Mouse (Mus musculus) brown adipose tissue, adult 24 weeks (tissue): ENCODE measurements at regions not wholly inside any gene's neighbourhood (a gene's known extent, or its start where the extent isn't known, plus 50 kb on each side); places are given as distances from the start of the nearest gene placed in this dataset.

Experiments used
- H3K27ac ChIP-seq: fragments of 200-500 bp; replicated peaks from 2 replicates; pipeline ENCODE4 v1.5.1; 2012; ENCODE audit warnings: low read depth, mild to moderate bottlenecking, low read length
- H3K4me1 ChIP-seq: fragments of 200-500 bp; 2 replicates; pipeline ENCODE4 v1.6.1; 2012; ENCODE audit warnings: low read length, mixed read lengths; ENCODE audit not compliant: control insufficient read depth, insufficient read depth, insufficient read length
- H3K4me3 ChIP-seq: fragments of 200-500 bp; 2 replicates; pipeline ENCODE4 v1.5.1; 2012; ENCODE audit warnings: low read depth, mild to moderate bottlenecking, low read length, moderate library complexity; ENCODE audit not compliant: insufficient read depth

DNA sequence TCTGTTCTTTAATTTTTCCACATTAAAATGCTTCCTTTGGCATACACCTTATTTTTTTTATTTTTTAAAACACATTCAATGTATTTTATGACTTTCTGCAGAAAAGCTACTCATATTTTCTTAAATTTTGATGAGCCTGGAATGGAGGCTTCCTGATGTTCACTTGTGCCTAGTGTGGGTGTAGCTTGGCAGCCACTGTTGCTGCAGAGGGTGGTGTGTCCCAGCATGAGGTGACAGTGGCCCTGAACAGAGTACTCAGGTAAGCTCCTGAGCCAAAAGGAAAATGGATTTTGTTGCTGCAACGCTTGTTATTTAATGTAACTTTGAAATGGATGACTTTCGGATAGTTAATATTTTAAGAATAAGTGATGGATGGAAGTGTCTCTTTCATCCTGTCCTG, 170.6 kb downstream of the Eipr1 start:
- Histone ChIP-seq H3K4me3 (no peak overlapping the region), H3K27ac (no peak overlapping the region), H3K4me1 (no peaks in the 10 kb centered on the region)

DNA sequence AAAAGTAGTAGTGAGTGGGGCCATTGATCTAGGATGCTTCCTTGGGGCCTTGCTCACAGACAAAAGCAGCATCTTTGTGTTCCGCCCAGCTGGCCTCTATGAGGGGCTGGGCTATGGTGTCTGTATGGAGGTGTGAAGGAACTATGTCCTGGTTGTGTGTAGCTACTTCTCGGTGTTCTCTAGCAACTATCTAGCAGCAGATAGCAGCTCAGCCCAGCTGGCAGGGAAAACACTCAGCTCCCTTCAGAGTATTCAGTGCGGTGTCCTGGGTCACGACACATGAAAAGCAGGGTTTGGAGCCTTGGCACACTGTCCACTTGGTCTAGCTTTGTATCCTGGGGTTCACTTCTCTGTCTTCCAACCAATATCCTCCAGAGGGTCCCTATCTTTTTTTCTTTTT, 173.6 kb downstream of the Eipr1 start:
- Histone ChIP-seq H3K4me3 (no peak overlapping the region), H3K4me1 (no peaks in the 10 kb centered on the region), H3K27ac (no peak overlapping the region)

- Histone ChIP-seq H3K4me3 (no peak overlapping the region), H3K4me1 (no peaks in the 10 kb centered on the region), H3K27ac (no peak overlapping the region)
Observed at GRCm38 (mm10) chr12:28939936-28940335, 188.3 kb downstream of the Eipr1 start.

DNA sequence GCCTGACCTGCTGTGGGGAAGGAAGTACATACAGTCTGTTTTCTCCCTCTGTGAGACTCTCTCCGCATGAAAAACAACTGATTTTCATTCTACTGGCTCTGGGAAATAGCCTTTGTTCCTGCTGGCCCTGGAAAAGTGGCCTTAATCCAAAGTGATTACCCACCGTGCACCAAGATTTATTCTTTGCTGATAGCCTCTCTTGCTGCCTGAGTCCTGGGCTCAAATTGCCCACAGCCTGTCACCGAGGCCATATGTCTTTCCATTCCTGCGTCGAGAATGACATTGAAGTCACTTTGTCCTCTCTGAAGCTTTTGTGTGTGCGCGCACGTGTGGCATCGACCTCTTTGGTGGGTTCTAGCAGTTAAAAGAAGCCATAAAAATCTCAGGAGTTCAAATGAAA, 197.3 kb downstream of the Eipr1 start:
- Histone ChIP-seq H3K4me1 (no peaks in the 10 kb centered on the region), H3K27ac (no peak overlapping the region), H3K4me3 (no peak overlapping the region)

GRCm38 (mm10) chr12:28949307-28949706, 197.7 kb downstream of the Eipr1 start:
- Histone ChIP-seq H3K27ac (no peak overlapping the region), H3K4me3 (no peak overlapping the region), H3K4me1 (no peaks in the 10 kb centered on the region)

DNA sequence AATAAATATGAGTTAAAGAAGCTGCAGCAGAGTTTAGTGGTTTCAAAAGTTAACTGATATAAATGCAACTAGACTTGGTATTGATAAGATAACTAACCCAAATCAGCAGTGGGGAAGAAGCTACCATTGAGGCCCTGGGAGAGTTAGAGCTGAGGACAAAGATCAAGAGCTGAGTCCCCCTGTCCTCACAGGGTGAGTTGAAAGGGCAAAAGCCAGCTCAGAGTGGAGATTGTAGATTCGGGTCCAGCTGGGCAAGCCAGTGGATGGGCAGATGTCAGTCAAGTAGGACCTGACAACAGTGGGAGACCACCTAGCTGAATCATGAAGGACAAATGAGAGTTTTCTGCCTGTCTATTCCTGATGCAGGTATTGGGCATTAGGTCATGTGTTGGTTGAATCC, 205.6 kb downstream of the Eipr1 start:
- Histone ChIP-seq H3K27ac (no peak overlapping the region), H3K4me3 (no peak overlapping the region), H3K4me1 (no peaks in the 10 kb centered on the region)

GRCm38 (mm10) chr12:28958661-28959060, 207.1 kb downstream of the Eipr1 start:
- Histone ChIP-seq H3K4me1 (no peaks in the 10 kb centered on the region), H3K27ac (no peak overlapping the region), H3K4me3 (no peak overlapping the region)

DNA sequence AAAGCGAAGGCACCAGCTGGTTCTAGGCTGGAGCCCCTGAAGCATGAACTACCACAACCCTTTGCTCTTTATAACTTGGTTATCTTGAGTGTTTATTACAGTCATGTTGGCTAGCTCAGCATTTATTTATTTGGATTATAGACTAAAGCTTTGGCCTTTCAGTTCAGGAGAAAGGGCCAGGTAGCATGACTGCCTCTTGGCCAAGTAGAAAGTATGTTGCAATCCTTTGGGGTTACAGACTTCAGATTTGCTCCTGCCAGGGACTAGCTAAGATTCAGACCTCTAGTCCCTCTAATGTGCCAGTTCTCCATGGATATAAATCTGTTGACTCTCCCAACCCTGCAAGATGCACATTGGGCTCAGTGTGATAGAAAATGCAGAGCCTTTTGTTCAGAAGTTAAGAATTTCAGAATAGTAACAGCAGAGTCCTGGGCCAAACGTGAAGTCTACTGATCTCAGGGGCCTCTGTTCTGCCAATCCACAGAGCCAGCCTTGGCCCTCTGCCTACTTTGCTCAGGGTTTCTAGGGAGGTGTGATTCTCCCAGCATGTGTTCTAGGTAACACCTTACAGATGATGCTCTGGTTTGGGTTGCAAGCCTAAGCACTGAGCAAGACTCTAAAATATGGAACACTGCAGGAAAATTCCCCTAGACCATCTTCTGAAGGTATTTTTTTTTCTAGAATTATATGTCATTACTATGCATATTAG, 218.2 kb downstream of the Eipr1 start:
- Histone ChIP-seq H3K4me3 (no peak overlapping the region), H3K27ac (no peak overlapping the region), H3K4me1 (no peaks in the 10 kb centered on the region)

DNA sequence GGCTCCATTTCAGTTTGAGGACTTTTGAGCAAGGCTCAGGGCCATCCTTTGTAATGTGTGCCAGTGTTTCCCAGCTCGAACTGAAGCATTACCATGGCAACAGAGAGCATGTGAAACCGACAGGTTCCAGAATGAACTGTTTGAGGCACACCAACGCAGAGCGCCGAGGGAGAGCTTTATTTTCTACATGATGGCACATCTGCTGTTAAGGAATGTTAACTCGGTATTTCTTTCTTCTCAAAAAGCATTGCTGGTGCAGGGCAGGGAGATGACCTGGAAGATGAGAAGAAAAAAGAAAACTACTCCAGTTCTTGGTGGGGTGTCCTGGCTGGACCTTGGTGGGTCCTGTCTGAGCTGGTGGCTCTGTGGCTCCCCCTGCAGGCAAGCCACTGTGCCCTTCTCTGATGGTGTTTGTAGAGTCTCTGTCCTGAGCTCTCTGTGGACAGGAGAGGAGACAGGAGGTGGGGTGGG, 223.0 kb downstream of the Eipr1 start:
- Histone ChIP-seq H3K4me3 (no peak overlapping the region), H3K27ac (no peak overlapping the region), H3K4me1 (no peaks in the 10 kb centered on the region)

GRCm38 (mm10) chr12:28975249-28975648, 223.6 kb downstream of the Eipr1 start:
- Histone ChIP-seq H3K27ac (no peak overlapping the region), H3K4me3 (no peak overlapping the region), H3K4me1 (no peaks in the 10 kb centered on the region)

GRCm38 (mm10) chr12:28979679-28980078, 228.1 kb downstream of the Eipr1 start:
- Histone ChIP-seq H3K4me1 (no peaks in the 10 kb centered on the region), H3K27ac (no peak overlapping the region), H3K4me3 (no peak overlapping the region)

DNA sequence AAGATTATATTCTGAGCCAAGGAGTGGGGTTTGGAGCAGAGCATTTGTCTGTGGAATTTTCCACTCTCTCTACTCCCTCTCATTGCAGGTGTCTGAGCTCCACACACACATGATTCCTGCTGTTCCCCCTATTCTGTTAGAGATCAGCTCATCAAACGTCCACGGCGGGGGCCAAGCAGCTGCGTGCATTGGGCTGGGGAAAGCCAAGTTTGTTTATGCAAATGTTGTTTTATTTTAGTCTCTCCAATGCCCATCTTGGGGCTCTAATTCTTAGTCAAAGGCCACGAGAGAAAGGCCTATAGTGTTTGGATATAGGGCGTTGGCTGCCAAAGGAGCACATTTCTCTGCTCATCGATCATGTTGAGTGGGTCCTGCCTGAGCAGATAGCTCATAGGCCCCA, 234.6 kb downstream of the Eipr1 start:
- H3K4me1 ChIP-seq = no peaks in the 10 kb centered on the region

DNA sequence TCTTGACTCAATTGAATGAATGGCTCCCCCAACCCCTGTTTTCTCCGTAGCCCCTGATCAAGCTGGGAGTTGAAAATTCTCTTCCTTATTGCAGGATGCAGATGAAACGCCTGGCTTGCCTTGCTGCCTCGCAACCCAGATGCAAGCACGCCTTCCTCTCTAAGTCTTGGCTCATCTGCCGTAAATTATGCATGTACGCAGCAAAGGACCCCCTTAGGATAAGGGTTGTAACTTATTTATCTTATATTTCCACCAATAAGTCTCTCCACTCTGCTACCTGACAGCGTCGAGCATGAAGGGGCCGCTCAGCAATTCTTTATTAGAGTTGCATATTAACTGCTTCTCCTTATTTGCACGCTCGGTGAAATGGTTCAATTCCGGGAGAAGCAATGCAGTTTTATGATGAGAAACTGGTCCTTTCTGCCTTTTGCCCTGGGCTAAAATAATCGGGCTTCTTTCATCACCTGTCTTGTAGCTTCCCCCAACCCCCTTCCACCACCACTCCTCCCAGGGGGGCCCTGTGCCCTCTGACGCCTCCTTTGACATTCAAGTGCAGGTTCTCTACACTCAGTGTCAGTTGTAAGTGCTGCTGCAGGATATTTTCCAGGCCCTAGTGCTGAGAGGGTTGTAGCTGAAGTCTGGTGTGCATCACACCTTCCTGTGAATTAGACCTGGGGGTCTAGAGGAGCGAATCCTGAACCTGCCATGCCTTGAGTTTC, 246.0 kb downstream of the Eipr1 start:
- H3K27ac ChIP-seq = no peak overlapping the region
- H3K4me3 ChIP-seq = no peak overlapping the region

More for the DNA sequence above, 234.6 kb downstream of the Eipr1 start:
- no peak overlapping the region for H3K4me3 ChIP-seq
- H3K27ac ChIP-seq = no peak overlapping the region

GRCm38 (mm10) chr12:28999963-29000451, 248.4 kb downstream of the Eipr1 start:
- H3K27ac ChIP-seq = no peak overlapping the region
- H3K4me1 ChIP-seq = no peaks in the 10 kb centered on the region
- H3K4me3 ChIP-seq = no peak overlapping the region

More for the DNA sequence above, 246.0 kb downstream of the Eipr1 start:
- H3K4me1 ChIP-seq = no peaks in the 10 kb centered on the region

DNA sequence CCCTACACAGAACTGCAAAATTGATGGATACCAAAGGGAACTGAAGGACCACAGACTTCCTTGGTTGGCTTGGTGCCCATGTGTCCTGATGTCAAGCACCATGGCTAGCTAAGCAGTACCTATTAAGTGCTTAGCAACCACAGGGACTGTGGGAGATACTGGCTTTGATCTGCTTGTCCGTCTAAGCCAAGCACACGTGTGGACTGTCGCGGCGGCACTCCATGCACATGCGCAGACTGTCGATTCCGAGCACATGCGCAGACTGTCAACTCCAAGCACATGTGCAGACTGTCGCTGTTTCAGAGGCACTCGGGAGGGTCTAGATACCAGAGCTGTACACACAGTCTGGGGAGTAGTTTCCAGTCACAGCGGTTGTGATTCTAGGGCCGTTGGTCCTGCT, 252.9 kb downstream of the Eipr1 start:
- no peaks in the 10 kb centered on the region for H3K4me1 ChIP-seq
- no peak overlapping the region for H3K27ac ChIP-seq
- no peak overlapping the region for H3K4me3 ChIP-seq

DNA sequence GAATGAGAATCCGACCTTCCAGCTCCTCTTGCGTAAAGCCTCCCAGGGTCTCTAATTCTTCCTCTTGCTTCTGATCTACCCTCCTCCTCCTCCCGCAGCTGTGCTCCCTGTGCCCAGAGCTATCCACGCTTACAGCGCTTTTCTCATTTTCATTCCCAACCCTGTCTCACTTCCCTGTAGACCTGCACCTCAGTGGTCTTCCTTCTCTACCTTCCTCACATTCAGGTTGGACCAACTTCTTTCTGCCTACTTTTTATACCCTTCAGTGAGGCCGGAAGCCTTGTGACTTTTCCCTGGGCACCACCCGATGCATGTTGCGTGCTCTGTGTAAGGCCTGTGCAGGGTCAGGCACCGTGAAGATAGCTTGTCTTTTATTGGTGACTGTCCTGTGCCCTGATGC, 263.0 kb downstream of the Eipr1 start:
- Histone ChIP-seq H3K27ac (no peak overlapping the region), H3K4me3 (no peak overlapping the region), H3K4me1 (no peaks in the 10 kb centered on the region)
